Mouse (Mus musculus) cortical plate, adult 2 months (tissue): ENCODE data around the gene Hivep3. TPM values are rescaled to one million over a fixed set of nuclear protein-coding genes. Genes with fewer than 3 reads are reported as not detected.

ENCODE experiments used
- H3K27ac ChIP-seq: fragments of 200-500 bp; 2 replicates; pipeline ENCODE4 v1.5.1; 2012; ENCODE audit warnings: low read length, control low read depth, inconsistent platforms; ENCODE audit not compliant: insufficient read depth
- H3K4me1 ChIP-seq: fragments of 200-500 bp; 2 replicates; pipeline ENCODE4 v1.6.1; 2011; ENCODE audit warnings: low read length; ENCODE audit not compliant: control insufficient read depth, insufficient read depth
- H3K4me3 ChIP-seq: fragments of 200-500 bp; 2 replicates; pipeline ENCODE4 v1.5.1; 2011; ENCODE audit warnings: mild to moderate bottlenecking, low read length, control low read depth; ENCODE audit not compliant: insufficient read depth
- CTCF ChIP-seq: fragments of 200-500 bp; IDR thresholded peaks from 2 replicates; pipeline ENCODE4 v1.5.1; 2011; ENCODE audit warnings: mild to moderate bottlenecking, control low read depth, low read length; ENCODE audit not compliant: insufficient read depth; ENCODE audit errors: extremely low read depth
- POLR2A ChIP-seq: fragments of 200-500 bp; IDR thresholded peaks from 2 replicates; pipeline ENCODE4 v1.6.1; 2011; ENCODE audit warnings: mild to moderate bottlenecking, low read length, control low read depth; ENCODE audit not compliant: insufficient read depth; ENCODE audit errors: extremely low read depth
- polyA plus RNA-seq: library from polyadenylated mRNA; depleted of rRNA; stranded (reverse); fragments of >200 nt; gene quantifications from 2 replicates; pipeline ENCODE4 v1.2.3, GENCODE M21; 2012

The Hivep3 gene
- polyA plus RNA-seq, 1 experiment, result 48.9 TPM

- Histone ChIP-seq H3K27ac (no peak overlapping the region), H3K4me1 (peaks cover 15% of the 10 kb centered on the region), H3K4me3 (no peak overlapping the region)
- TF ChIP-seq POLR2A (no peak), CTCF (no peak)
Observed at GRCm38 (mm10) chr4:120062198-120062597, 328.6 kb downstream of the Hivep3 start.

- H3K4me1 ChIP-seq, result peaks cover 15% of the 10 kb centered on the region
- no peak overlapping the region for H3K27ac ChIP-seq
- no peak for TF ChIP-seq CTCF
- TF ChIP-seq POLR2A, result no peak
- no peak overlapping the region for H3K4me3 ChIP-seq
Observed at GRCm38 (mm10) chr4:120062754-120063153, 329.2 kb downstream of the Hivep3 start.

GRCm38 (mm10) chr4:120063353-120064124 lies 330.0 kb downstream of the Hivep3 start:
- TF ChIP-seq CTCF, result no peak
- no peak for TF ChIP-seq POLR2A
- Histone ChIP-seq H3K4me1 (peaks cover 15% of the 10 kb centered on the region), H3K27ac (no peak overlapping the region), H3K4me3 (no peak overlapping the region)

GRCm38 (mm10) chr4:120064696-120065095 lies 331.1 kb downstream of the Hivep3 start, which contains the start of gene AL607142.1:
TSS of gene AL607142.1 (plus strand) at chr4:120064996.
- TF ChIP-seq POLR2A (no peak), CTCF (no peak)
- H3K4me1 ChIP-seq, result peaks cover 23% of the 10 kb centered on the region
- H3K27ac ChIP-seq, result no peak within 1 kb of the TSS
- no peak within 1 kb of the TSS for H3K4me3 ChIP-seq

GRCm38 (mm10) chr4:120066841-120067591 lies 333.4 kb downstream of the Hivep3 start:
- H3K27ac ChIP-seq, result no peak overlapping the region
- peaks cover 21% of the 10 kb centered on the region for H3K4me1 ChIP-seq
- H3K4me3 ChIP-seq, result no peak overlapping the region
- TF ChIP-seq CTCF (no peak), POLR2A (no peak)

- H3K4me1 ChIP-seq, result peaks cover 20% of the 10 kb centered on the region
- H3K27ac ChIP-seq, result no peak overlapping the region
- TF ChIP-seq CTCF, result no peak
- TF ChIP-seq POLR2A, result no peak
- no peak overlapping the region for H3K4me3 ChIP-seq
Observed at GRCm38 (mm10) chr4:120067592-120068235, 334.1 kb downstream of the Hivep3 start.

- peaks cover 14% of the 10 kb centered on the region for H3K4me1 ChIP-seq
- no peak for TF ChIP-seq CTCF
- TF ChIP-seq POLR2A, result no peak
- no peak overlapping the region for H3K27ac ChIP-seq
- H3K4me3 ChIP-seq, result no peak overlapping the region
Observed at GRCm38 (mm10) chr4:120068883-120069581, 335.4 kb downstream of the Hivep3 start.

- no peak for TF ChIP-seq CTCF
- TF ChIP-seq POLR2A, result no peak
- H3K4me3 ChIP-seq, result no peak overlapping the region
- H3K27ac ChIP-seq, result no peak overlapping the region
- H3K4me1 ChIP-seq, result peaks cover 12% of the 10 kb centered on the region
Observed at GRCm38 (mm10) chr4:120069582-120069980, 336.0 kb downstream of the Hivep3 start.

- Histone ChIP-seq H3K4me1 (peaks cover 14% of the 10 kb centered on the region), H3K27ac (no peak overlapping the region), H3K4me3 (no peak overlapping the region)
- TF ChIP-seq POLR2A, result no peak
- no peak for TF ChIP-seq CTCF
Observed at GRCm38 (mm10) chr4:120071411-120071810, 337.8 kb downstream of the Hivep3 start.
